Mouse (Mus musculus): ENCODE measurements around the gene Kif16b.

- TF ChIP-seq EP300 (IDR thresholded peaks at IDR 0.05; ENCODE audit: low read depth in 1 of 2, low read length in 2 of 2) (no peak), MXI1 (IDR thresholded peaks at IDR 0.05; ENCODE audit: low read depth, low read length) (no peak), USF2 (IDR thresholded peaks at IDR 0.05; ENCODE audit: borderline replicate concordance in 1 of 2, insufficient read depth in 1 of 2, low read depth in 1 of 2, low read length in 2 of 2) (no peak), CHD2 (IDR thresholded peaks at IDR 0.05; ENCODE audit: low read length) (no peak), MAFK (IDR thresholded peaks at IDR 0.05; ENCODE audit: borderline replicate concordance, low read depth, low read length) (no peak)
Observed at GRCm38 (mm10) chr2:142832617-142833422, 68.5 kb downstream of the Kif16b start.
